Mouse (Mus musculus) gonadal fat pad, adult 2 months (tissue): ENCODE data around the gene Pde4b. TPM values are rescaled to one million over a fixed set of nuclear protein-coding genes. Genes with fewer than 3 reads are reported as not detected.
"Not testable (repeated sequence)": the region's sequence is repeated elsewhere in the genome, so short reads cannot be mapped to it uniquely, and the experiment has no call there.

Experiments used
- DNase-seq: peaks from one replicate; pipeline ENCODE4 v3.0.0-alpha.2; 2012; ENCODE audit warnings: low read depth
- polyA plus RNA-seq: library from polyadenylated mRNA; depleted of rRNA; stranded (reverse); fragments of >200 nt; gene quantifications from 2 replicates; pipeline ENCODE4 v1.2.3, GENCODE M21; 2012

The Pde4b gene
- polyA plus RNA-seq, 1 experiment, result 5.6 TPM

GRCm38 (mm10) chr4:102478860-102479259 lies 391.5 kb downstream of the Pde4b start:
- DNase-seq, result no peak

GRCm38 (mm10) chr4:102480830-102481484 lies 393.6 kb downstream of the Pde4b start:
- DNase-seq, result no peak

- no peak for DNase-seq
Observed at GRCm38 (mm10) chr4:102483354-102484018, 396.1 kb downstream of the Pde4b start.

- DNase-seq, result no peak
Observed at GRCm38 (mm10) chr4:102484738-102485137, 397.4 kb downstream of the Pde4b start.

- DNase-seq, result no peak
Observed at GRCm38 (mm10) chr4:102486134-102486920, 399.0 kb downstream of the Pde4b start.

GRCm38 (mm10) chr4:102486921-102487240 lies 399.5 kb downstream of the Pde4b start:
- no peak for DNase-seq

- no peak for DNase-seq
Observed at GRCm38 (mm10) chr4:102488000-102488399, 400.7 kb downstream of the Pde4b start.

- DNase-seq, result no peak
Observed at GRCm38 (mm10) chr4:102491468-102492123, 404.3 kb downstream of the Pde4b start.

GRCm38 (mm10) chr4:102492911-102493310 lies 405.6 kb downstream of the Pde4b start:
- DNase-seq, result no peak

GRCm38 (mm10) chr4:102493342-102494128 lies 406.2 kb downstream of the Pde4b start:
- no peak for DNase-seq

GRCm38 (mm10) chr4:102494203-102494602 lies 406.9 kb downstream of the Pde4b start:
- not testable (repeated sequence) for DNase-seq

- no peak for DNase-seq
Observed at GRCm38 (mm10) chr4:102495001-102495400, 407.7 kb downstream of the Pde4b start.

GRCm38 (mm10) chr4:102495474-102495873 lies 408.1 kb downstream of the Pde4b start:
- DNase-seq, result no peak

- DNase-seq, result no peak
Observed at GRCm38 (mm10) chr4:102496269-102497177, 409.2 kb downstream of the Pde4b start.

- DNase-seq, result no peak
Observed at GRCm38 (mm10) chr4:102497221-102497620, 409.9 kb downstream of the Pde4b start.

GRCm38 (mm10) chr4:102498169-102498919 lies 411.0 kb downstream of the Pde4b start:
- no peak for DNase-seq

- no peak for DNase-seq
Observed at GRCm38 (mm10) chr4:102498920-102499316, 411.6 kb downstream of the Pde4b start.

GRCm38 (mm10) chr4:102505714-102506113 lies 418.4 kb downstream of the Pde4b start:
- no peak for DNase-seq
